Mouse (Mus musculus) forebrain, postnatal 0 days (tissue): ENCODE results near the gene Abcg2. TPM values are rescaled to one million over a fixed set of nuclear protein-coding genes. Genes with fewer than 3 reads are reported as not detected.

Experiments
- ATAC-seq: fragments of 200-750 bp; cut with Nextera tagmentation; 2 replicates; pipeline ENCODE4 v1.8.0; 2017; ENCODE audit warnings: mild to moderate bottlenecking, moderate library complexity
- DNase-seq: peaks from one replicate; pipeline ENCODE4 v3.0.0-alpha.2; 2015
- H3K27ac ChIP-seq: fragments of 300-500 bp; sonication (generic); 2 replicates; pipeline ENCODE4 v1.5.1; 2014; ENCODE audit warnings: low read depth, mild to moderate bottlenecking, antibody characterized with exemption, low read length, moderate library complexity, mixed read lengths
- H3K27me3 ChIP-seq: fragments of 300-500 bp; sonication (generic); 2 replicates; pipeline ENCODE4 v1.6.1; 2014; ENCODE audit warnings: mild to moderate bottlenecking, low read length, mixed read lengths; ENCODE audit not compliant: insufficient read depth
- H3K36me3 ChIP-seq: fragments of 300-500 bp; sonication (generic); 2 replicates; pipeline ENCODE4 v1.6.1; 2014; ENCODE audit warnings: mild to moderate bottlenecking, moderate library complexity; ENCODE audit not compliant: insufficient read depth
- H3K4me1 ChIP-seq: fragments of 300-500 bp; sonication (generic); 2 replicates; pipeline ENCODE4 v1.6.1; 2014; ENCODE audit warnings: antibody characterized with exemption; ENCODE audit not compliant: insufficient read depth
- H3K4me2 ChIP-seq: fragments of 300-500 bp; sonication (generic); 2 replicates; pipeline ENCODE4 v1.6.1; 2014; ENCODE audit warnings: low read depth, mild to moderate bottlenecking, moderate library complexity
- H3K4me3 ChIP-seq: fragments of 300-500 bp; sonication (generic); 2 replicates; pipeline ENCODE4 v1.5.1; 2014; ENCODE audit warnings: low read depth, low read length, mixed read lengths
- H3K9ac ChIP-seq: fragments of 300-500 bp; sonication (generic); 2 replicates; pipeline ENCODE4 v1.6.1; 2014; ENCODE audit warnings: mild to moderate bottlenecking
- H3K9me3 ChIP-seq: fragments of 300-500 bp; sonication (generic); 2 replicates; pipeline ENCODE4 v1.6.1; 2016; ENCODE audit warnings: low read length
- CTCF ChIP-seq: sonication (generic); IDR thresholded peaks from 2 replicates; pipeline ENCODE4 v1.5.1; 2016; ENCODE audit warnings: antibody characterized with exemption, control low read depth, low read depth
- whole genome bisulfite sequencing: fragments of 180-500 bp; shearing (Covaris S2); extraction: QIAGEN DNeasy Blood & Tissue Kit; methylation state at CpG from one replicate; pipeline ENCODE4 v1.1.7; 2014; 5-methylcytosine and 5-hydroxymethylcytosine counted together
- polyA plus RNA-seq: library from polyadenylated mRNA; unstranded; fragments of >200 nt; fragmentation: Nextera tagmentation; extraction: Ambion mirVana; gene quantifications from 2 replicates; pipeline ENCODE4 v1.2.1, GENCODE M21; 2015
- total RNA-seq: library from RNA; depleted of rRNA; stranded (reverse); fragments of >200 nt; gene quantifications from 2 replicates; pipeline ENCODE4 v1.2.3, GENCODE M21; 2014

Gene Abcg2
- total and polyA plus RNA-seq, 2 experiments from 2014 or later: 27.4 to 29.0 TPM

DNA sequence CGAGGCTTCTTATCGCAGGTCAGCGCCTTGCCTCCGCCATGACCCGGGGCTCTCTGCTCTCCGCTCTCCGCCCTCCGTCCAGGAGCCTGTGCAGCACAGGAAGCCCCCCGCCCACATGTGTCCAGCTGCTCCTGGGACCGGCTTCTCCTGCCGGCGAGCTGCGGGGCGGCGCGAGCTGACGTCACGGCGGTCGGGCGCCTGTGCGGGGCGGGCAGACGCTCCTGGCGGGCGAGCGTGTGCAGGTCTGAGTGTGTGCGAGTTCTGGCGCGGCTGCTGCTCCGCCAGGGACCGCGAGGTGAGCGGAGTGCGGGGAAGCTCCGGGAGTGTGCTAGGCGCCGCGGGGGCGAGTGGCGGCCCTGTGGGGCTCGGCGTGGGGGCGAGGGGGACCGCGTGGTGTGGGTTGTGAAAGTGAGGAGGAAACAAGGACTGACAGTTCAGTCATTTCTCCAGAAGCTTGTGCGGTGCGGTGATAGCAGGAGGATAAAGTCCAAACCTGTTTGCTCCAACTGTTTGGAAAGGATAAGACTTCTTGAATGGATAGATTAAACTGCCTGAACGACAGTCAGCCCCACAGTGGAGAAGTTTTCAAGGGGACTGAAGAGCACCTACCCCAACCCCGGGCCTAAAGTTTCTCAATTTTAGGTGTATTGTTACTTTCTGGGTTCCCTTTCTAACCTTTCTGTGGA, 56.2 kb downstream of the Abcg2 start:
- WGBS: under 1% methylated on average over 50 of the region's 50 CpGs
- DNase-seq: peak; percentile 63

DNA sequence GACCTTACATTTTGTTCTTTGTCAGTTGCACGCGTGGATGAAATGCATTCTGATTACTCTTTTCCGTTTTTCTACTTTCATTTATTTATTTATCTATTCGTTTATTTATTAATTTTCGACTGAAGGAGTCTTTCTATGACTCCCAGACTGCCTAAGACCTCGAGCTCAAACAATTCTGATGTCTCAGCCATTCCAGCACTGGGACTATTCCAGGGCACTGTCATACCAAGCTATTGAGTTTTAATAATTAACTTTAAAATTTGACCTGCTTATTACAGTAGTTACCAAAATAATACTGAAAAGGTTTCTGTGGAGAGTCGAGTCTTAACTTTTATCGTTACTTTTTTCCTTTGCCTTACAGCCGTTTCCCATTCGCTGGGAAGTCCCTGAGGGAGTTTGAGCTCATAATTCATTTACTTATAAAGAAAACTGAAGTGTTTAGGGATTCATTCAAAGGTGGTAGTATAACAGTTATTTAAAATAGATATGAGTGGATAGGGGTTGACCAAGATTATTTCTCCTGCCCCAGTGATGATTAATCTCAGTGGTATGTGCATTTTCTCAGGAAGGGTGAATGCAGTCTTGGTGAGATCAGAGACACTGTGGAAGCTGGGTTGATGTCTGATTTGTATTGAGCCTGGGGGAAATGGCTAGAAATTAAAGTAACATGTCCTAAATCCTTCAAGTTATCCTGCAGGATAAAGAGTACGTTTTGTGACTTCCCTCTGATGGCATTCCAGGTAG, 56.9 kb downstream of the Abcg2 start:
- Histone ChIP-seq H3K4me3 (peak overlapping the region; percentile 62), H3K4me1 (no peaks in the 10 kb centered on the region), H3K4me2 (peak overlapping the region; percentile 68; the same call in 1 of the 2 replicates), H3K9ac (no peak overlapping the region), H3K27ac (no peak overlapping the region), H3K27me3 (no peaks in the 10 kb centered on the region), H3K9me3 (no peaks in the 10 kb centered on the region), H3K36me3 (no peaks in the 10 kb centered on the region)
- TF ChIP-seq CTCF: no peak
- WGBS: 49% methylated on average over 11 of the region's 11 CpGs
- no peak for ATAC-seq
- no peak for DNase-seq

More for the DNA sequence above, 56.2 kb downstream of the Abcg2 start:
- Histone ChIP-seq H3K9ac (peak overlapping the region; percentile 62), H3K4me2 (peak overlapping the region; percentile 68), H3K9me3 (no peaks in the 10 kb centered on the region), H3K36me3 (no peaks in the 10 kb centered on the region), H3K4me1 (no peaks in the 10 kb centered on the region), H3K27ac (peak overlapping the region; percentile 2; the same call in 1 of the 2 replicates), H3K27me3 (no peaks in the 10 kb centered on the region), H3K4me3 (peak overlapping the region; percentile 62)
- peak; percentile 40; the same call in 1 of the 2 replicates for TF ChIP-seq CTCF
- ATAC-seq: peak; percentile 98

DNA sequence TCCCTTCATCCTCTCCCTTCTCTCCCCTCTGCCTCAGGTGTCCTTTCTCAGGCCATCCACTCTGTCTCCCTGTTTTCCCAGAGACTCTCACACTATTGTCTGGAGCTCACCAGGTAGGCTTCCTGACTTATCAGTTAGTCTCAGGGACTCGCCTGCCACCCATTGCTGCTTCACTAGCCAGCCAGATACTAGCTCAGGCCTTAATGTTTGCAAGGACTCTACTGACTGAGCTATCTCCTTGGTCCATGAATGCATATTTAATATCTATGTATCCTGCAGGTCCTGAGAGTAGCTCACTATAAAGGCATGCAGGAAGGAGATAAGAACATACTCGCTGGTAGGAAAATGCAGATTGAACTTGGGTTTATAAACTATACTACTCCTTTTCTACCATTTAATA, 57.9 kb downstream of the Abcg2 start:
- Histone ChIP-seq H3K9me3 (no peaks in the 10 kb centered on the region), H3K27me3 (no peaks in the 10 kb centered on the region), H3K36me3 (no peaks in the 10 kb centered on the region), H3K27ac (no peak overlapping the region), H3K4me2 (no peak overlapping the region), H3K4me3 (no peak overlapping the region), H3K9ac (no peak overlapping the region), H3K4me1 (no peaks in the 10 kb centered on the region)
- WGBS: 87% methylated on average over 2 of the region's 2 CpGs
- no peak for TF ChIP-seq CTCF
- no peak for ATAC-seq
- DNase-seq: no peak

DNA sequence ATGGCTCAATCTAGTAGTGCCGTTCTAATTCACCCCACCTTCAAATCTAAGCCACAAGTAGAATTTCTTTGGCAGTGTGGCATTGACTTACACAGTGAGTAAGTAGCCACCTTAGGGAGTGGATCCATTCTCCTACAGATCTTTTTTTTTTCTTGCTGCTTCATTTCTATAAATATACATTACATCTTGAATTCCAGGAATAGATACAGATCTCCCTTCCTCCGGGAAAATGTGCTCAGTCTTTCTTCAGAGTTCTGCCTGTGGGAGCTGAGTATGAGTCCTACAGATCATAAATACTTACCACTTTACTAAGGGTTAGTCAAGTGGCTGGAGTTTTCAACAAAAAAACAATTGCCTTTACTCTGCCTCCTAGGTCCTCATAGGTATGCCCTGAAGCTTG, 60.3 kb downstream of the Abcg2 start:
- H3K4me3 ChIP-seq: no peak overlapping the region

DNA sequence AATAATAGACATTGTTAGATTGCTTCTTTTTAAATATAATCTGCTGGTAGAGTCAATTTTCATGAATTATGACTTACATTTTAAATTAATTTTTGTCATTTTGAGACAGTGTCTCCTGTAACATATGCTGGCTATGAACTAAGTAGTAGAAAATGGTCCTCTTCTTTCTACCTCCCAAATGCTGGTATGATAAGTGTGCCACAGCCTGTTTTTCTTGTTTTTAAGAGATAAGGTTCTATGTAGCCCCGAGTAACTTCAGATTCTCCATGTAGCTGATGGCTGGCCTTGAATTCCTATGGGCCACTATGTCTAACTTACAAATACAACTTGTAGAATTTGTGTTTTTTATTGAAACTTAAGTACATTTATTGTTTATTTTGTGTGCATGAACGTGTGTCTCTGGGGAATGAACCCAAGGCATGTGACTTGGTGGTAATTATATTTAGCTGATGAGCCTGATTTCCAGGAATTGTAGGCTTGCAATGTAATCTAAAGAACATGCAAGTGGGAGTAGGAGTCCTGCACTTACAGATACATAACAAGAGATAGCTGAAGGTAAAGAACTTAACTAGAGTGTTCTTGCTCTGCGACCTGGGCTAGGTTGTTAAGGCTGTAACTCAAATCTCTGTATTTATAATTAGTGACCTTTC, 63.9 kb downstream of the Abcg2 start:
- DNase-seq (no peak), ATAC-seq (no peak)
- TF ChIP-seq CTCF: no peak
- WGBS: 82% methylated on average over 3 of the region's 3 CpGs
- no peak overlapping the region for H3K27ac ChIP-seq
- H3K36me3 ChIP-seq: no peaks in the 10 kb centered on the region
- H3K9me3 ChIP-seq: no peaks in the 10 kb centered on the region
- H3K4me3 ChIP-seq: no peak overlapping the region
- no peaks in the 10 kb centered on the region for H3K4me1 ChIP-seq
- no peak overlapping the region for H3K4me2 ChIP-seq
- no peaks in the 10 kb centered on the region for H3K27me3 ChIP-seq
- H3K9ac ChIP-seq: no peak overlapping the region

More for the DNA sequence above, 60.3 kb downstream of the Abcg2 start:
- no peak overlapping the region for H3K27ac ChIP-seq
- H3K4me1 ChIP-seq: no peaks in the 10 kb centered on the region
- 85% methylated on average over 2 of the region's 2 CpGs for WGBS
- no peak for DNase-seq
- ATAC-seq: no peak
- no peak for TF ChIP-seq CTCF
- H3K9me3 ChIP-seq: no peaks in the 10 kb centered on the region
- no peak overlapping the region for H3K9ac ChIP-seq
- H3K4me2 ChIP-seq: no peak overlapping the region
- H3K27me3 ChIP-seq: no peaks in the 10 kb centered on the region
- H3K36me3 ChIP-seq: no peaks in the 10 kb centered on the region

DNA sequence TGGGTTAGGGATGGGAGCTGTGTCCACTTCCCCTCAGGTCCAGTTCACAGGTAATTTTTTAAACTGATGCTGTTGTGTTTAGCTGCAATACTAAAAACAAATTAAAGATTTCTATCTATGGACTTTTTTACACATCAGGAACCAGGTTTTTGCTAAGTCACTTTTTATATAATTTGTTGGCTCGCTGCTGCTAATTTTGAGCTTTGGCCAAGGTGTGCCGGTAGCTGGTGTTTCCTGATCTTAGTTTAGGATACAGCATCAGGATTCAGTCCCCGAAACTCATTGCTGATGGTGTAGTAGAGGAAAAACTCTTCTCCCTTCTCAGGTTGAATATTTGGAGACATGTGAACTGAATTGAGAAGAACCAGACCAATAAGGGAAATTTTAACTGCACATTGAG, 65.8 kb downstream of the Abcg2 start:
- ATAC-seq (no peak), DNase-seq (no peak)
- Histone ChIP-seq H3K4me3 (no peak overlapping the region), H3K9ac (no peak overlapping the region), H3K4me2 (no peak overlapping the region), H3K9me3 (no peaks in the 10 kb centered on the region), H3K27ac (no peak overlapping the region), H3K36me3 (no peaks in the 10 kb centered on the region), H3K4me1 (no peaks in the 10 kb centered on the region), H3K27me3 (no peaks in the 10 kb centered on the region)
- TF ChIP-seq CTCF: no peak
- 93% methylated on average over 3 of the region's 3 CpGs for WGBS

DNA sequence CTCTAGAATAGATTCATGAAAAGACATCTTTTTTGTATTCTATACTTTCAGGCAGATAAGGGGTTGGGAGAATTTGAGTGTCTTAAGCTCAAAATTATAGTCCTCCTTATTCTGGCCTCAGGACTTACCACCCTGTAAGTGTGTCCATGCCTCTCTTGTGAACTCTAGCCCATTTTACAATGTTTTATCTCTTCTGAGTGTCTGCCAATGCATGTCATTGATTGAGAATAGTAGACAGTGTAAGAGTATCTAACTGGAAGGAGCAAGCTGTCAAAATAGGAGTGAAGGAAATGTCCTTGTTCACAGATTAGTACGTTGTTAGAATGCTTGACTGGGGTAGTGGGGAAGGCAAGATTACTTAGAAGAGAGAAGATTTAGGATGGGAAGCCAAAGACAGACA, 66.7 kb downstream of the Abcg2 start:
- WGBS: 77% methylated on average over 1 of the region's 1 CpGs

More for the DNA sequence above, 66.7 kb downstream of the Abcg2 start:
- Histone ChIP-seq H3K9me3 (no peaks in the 10 kb centered on the region), H3K4me1 (no peaks in the 10 kb centered on the region), H3K4me3 (no peak overlapping the region), H3K4me2 (no peak overlapping the region), H3K9ac (no peak overlapping the region), H3K36me3 (no peaks in the 10 kb centered on the region), H3K27ac (no peak overlapping the region), H3K27me3 (no peaks in the 10 kb centered on the region)
- ATAC-seq: no peak
- DNase-seq: no peak
- TF ChIP-seq CTCF: no peak
